Mouse (Mus musculus): ENCODE measurements around the gene Nrxn1. TPM values are rescaled to one million over a fixed set of nuclear protein-coding genes. Genes with fewer than 3 reads are reported as not detected.

Gene Nrxn1
- total RNA-seq, 1 experiment = 2.9 TPM

DNA sequence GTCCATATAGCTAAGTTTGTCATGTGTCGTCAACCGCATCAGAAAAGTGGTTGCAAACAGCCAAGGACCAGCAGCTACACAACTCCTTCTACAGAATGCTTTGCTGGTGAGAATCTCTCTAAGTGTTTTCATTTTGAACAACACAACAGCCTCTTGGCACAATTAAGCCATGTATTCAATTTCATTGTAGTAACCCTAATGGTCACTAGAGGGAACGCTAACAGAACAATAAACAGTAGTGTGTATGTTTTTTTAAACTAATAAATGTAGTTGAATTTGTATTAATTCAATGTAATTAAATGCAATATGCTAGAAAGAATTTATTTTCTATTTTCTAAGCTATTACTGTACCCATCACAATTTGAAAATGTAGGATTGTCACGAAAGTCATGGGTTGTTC is 471.0 kb downstream of the Nrxn1 start:
- H3K4me3 ChIP-seq (ENCODE audit: insufficient read depth in 1 of 2, low read depth in 1 of 2, low read length in 2 of 2, poor library complexity in 1 of 2, severe bottlenecking in 1 of 2) = no peak overlapping the region
- H3K9me3 ChIP-seq (ENCODE audit: control insufficient read depth, insufficient read depth, low read depth, low read length) = no peaks in the 10 kb centered on the region
- no peak for DNase-seq (ENCODE audit: low read depth, low spot score)
- peaks cover 0 to 5% of the 10 kb centered on the region in 2 experiments; a peak in 2 of 4 replicates for H3K4me1 ChIP-seq (ENCODE audit: control insufficient read depth in 2 of 2, insufficient read depth in 2 of 2, low read length in 2 of 2, poor library complexity in 1 of 2)
- H3K36me3 ChIP-seq (ENCODE audit: control insufficient read depth, insufficient read depth, low read length, poor library complexity, severe bottlenecking) = no peaks in the 10 kb centered on the region; the same call in 1 of the 2 replicates
- no peak overlapping the region for H3K27ac ChIP-seq (ENCODE audit: insufficient read depth, low read depth, low read length, poor library complexity, severe bottlenecking)
- H3K9ac ChIP-seq (ENCODE audit: insufficient read depth, low read depth, low read length, poor library complexity, severe bottlenecking) = no peak overlapping the region
- no peak for TF ChIP-seq CHD2 (IDR thresholded peaks at IDR 0.05; ENCODE audit: low read depth, low read length)
- TF ChIP-seq HCFC1 (IDR thresholded peaks at IDR 0.05; ENCODE audit: borderline replicate concordance, insufficient read depth, low read length) = no peak
- TF ChIP-seq MAFK (IDR thresholded peaks at IDR 0.05; ENCODE audit: insufficient read depth, low read depth, low read length) = no peak
- no peak for TF ChIP-seq ZNF384 (IDR thresholded peaks at IDR 0.05; ENCODE audit: low read depth, low read length)
- in situ Hi-C loops (cut with MboI; ENCODE audit: low sequenced_read_pairs in 2 of 2, unreplicated experiment in 2 of 2) = no loop called here

DNA sequence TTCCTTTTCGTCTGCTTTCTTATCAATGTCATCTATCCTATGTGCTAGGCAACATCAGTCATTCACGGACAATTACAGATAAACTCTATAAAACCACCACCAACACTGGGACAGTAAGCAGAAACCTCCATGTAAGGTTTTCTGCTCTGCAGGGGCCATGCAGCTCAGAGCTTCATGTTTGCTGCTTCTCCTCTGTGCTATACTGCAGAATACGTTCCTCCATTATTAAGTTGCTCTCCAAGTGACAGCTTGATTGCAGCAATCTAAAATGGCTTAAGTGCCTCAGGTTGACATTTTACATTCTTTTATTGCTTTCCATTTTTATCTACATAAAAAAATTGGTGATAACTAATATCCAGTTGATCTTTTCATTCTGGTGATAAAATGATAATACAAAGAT is 477.9 kb downstream of the Nrxn1 start:
- in situ Hi-C loops (cut with MboI; ENCODE audit: low sequenced_read_pairs in 2 of 2, unreplicated experiment in 2 of 2) = no loop called here
- no peak overlapping the region for H3K9ac ChIP-seq (ENCODE audit: insufficient read depth, low read depth, low read length, poor library complexity, severe bottlenecking)
- no peaks in the 10 kb centered on the region for H3K36me3 ChIP-seq (ENCODE audit: control insufficient read depth, insufficient read depth, low read length, poor library complexity, severe bottlenecking)
- TF ChIP-seq HCFC1 (IDR thresholded peaks at IDR 0.05; ENCODE audit: borderline replicate concordance, insufficient read depth, low read length) (no peak), CHD2 (IDR thresholded peaks at IDR 0.05; ENCODE audit: low read depth, low read length) (no peak), MAFK (IDR thresholded peaks at IDR 0.05; ENCODE audit: insufficient read depth, low read depth, low read length) (no peak), ZNF384 (IDR thresholded peaks at IDR 0.05; ENCODE audit: low read depth, low read length) (no peak), ZC3H11A (IDR thresholded peaks at IDR 0.05; ENCODE audit: borderline replicate concordance, low read depth, low read length) (no peak)
- no peak for DNase-seq (ENCODE audit: low read depth, low spot score)
- no peaks in the 10 kb centered on the region for H3K9me3 ChIP-seq (ENCODE audit: control insufficient read depth, insufficient read depth, low read depth, low read length)
- H3K27ac ChIP-seq (ENCODE audit: insufficient read depth, low read depth, low read length, poor library complexity, severe bottlenecking) = no peak overlapping the region
- H3K4me3 ChIP-seq (ENCODE audit: insufficient read depth in 1 of 2, low read depth in 1 of 2, low read length in 2 of 2, poor library complexity in 1 of 2, severe bottlenecking in 1 of 2) = no peak overlapping the region
- no peaks in the 10 kb centered on the region for H3K4me1 ChIP-seq (ENCODE audit: control insufficient read depth in 2 of 2, insufficient read depth in 2 of 2, low read length in 2 of 2, poor library complexity in 1 of 2)

DNA sequence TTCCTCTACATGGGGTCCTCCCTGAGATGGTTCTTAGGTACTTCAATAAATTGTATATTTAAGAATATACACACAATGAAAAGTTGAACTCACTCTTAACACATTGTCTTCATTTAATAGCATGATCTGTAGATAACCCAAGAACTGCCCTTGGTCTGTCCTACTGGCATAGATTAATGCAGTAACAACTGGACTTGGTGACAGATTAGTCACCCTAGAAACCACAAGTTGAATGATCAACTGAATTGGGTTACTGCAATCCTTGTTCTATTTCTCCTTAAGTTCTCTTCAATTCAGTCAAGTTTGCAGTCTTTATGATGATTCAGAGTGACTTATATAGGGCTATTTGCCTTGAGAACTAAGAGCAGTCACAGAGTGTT is 485.5 kb downstream of the Nrxn1 start:
- Histone ChIP-seq H3K27ac (ENCODE audit: insufficient read depth, low read depth, low read length, poor library complexity, severe bottlenecking) (no peak overlapping the region), H3K4me1 (ENCODE audit: control insufficient read depth in 2 of 2, insufficient read depth in 2 of 2, low read length in 2 of 2, poor library complexity in 1 of 2) (no peaks in the 10 kb centered on the region), H3K9ac (ENCODE audit: insufficient read depth, low read depth, low read length, poor library complexity, severe bottlenecking) (no peak overlapping the region), H3K36me3 (ENCODE audit: control insufficient read depth, insufficient read depth, low read length, poor library complexity, severe bottlenecking) (no peaks in the 10 kb centered on the region), H3K4me3 (ENCODE audit: insufficient read depth in 1 of 2, low read depth in 1 of 2, low read length in 2 of 2, poor library complexity in 1 of 2, severe bottlenecking in 1 of 2) (no peak overlapping the region), H3K9me3 (ENCODE audit: control insufficient read depth, insufficient read depth, low read depth, low read length) (no peaks in the 10 kb centered on the region)
- in situ Hi-C loops (cut with MboI; ENCODE audit: low sequenced_read_pairs in 2 of 2, unreplicated experiment in 2 of 2) = no loop called here
- no peak for TF ChIP-seq CHD2 (IDR thresholded peaks at IDR 0.05; ENCODE audit: low read depth, low read length)
- no peak for TF ChIP-seq MAFK (IDR thresholded peaks at IDR 0.05; ENCODE audit: insufficient read depth, low read depth, low read length)
- no peak for DNase-seq (ENCODE audit: low read depth, low spot score)

DNA sequence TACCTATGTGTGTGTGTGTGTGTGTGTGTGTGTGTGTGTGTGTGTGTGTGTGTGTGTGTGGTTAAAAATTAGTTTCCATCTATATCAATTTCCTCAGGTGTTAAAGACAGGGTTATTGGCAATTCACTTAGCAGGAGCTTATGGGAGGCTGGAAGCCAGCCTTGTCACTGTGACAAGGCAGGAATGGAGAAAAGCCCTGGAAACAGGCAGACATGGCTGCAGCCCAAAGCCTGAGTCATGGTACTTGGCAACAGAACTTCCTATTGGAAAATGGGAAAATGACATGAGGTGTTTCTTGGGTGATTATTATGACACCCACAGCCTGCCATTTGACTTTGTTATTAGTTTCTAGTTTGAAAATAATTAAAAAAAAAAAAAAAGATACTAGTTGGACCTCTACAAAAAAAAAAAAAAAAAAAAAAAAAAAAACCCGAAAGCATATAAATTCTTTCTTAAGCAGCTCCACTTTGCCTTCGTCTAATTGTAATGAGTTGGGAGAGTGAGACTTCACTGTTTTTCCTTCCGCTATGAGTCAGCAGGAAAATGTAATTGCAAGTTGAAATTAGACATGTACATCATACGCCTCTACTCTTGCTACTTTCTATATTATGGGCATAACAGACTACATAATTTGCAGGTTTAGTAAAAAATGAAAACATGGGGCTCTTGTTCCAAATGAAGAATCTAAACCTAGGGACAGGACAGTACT is 486.0 kb downstream of the Nrxn1 start:
- no peaks in the 10 kb centered on the region for H3K36me3 ChIP-seq (ENCODE audit: control insufficient read depth, insufficient read depth, low read length, poor library complexity, severe bottlenecking)
- H3K4me3 ChIP-seq (ENCODE audit: insufficient read depth in 1 of 2, low read depth in 1 of 2, low read length in 2 of 2, poor library complexity in 1 of 2, severe bottlenecking in 1 of 2) = no peak overlapping the region
- DNase-seq (ENCODE audit: low read depth, low spot score) = no peak
- no peak for TF ChIP-seq ZC3H11A (IDR thresholded peaks at IDR 0.05; ENCODE audit: borderline replicate concordance, low read depth, low read length)
- TF ChIP-seq ZNF384 (IDR thresholded peaks at IDR 0.05; ENCODE audit: low read depth, low read length) = no peak
- TF ChIP-seq HCFC1 (IDR thresholded peaks at IDR 0.05; ENCODE audit: borderline replicate concordance, insufficient read depth, low read length) = no peak
- no peak for TF ChIP-seq CHD2 (IDR thresholded peaks at IDR 0.05; ENCODE audit: low read depth, low read length)
- no peak for TF ChIP-seq MAFK (IDR thresholded peaks at IDR 0.05; ENCODE audit: insufficient read depth, low read depth, low read length)
- H3K9me3 ChIP-seq (ENCODE audit: control insufficient read depth, insufficient read depth, low read depth, low read length) = no peaks in the 10 kb centered on the region
- H3K27ac ChIP-seq (ENCODE audit: insufficient read depth, low read depth, low read length, poor library complexity, severe bottlenecking) = no peak overlapping the region
- H3K9ac ChIP-seq (ENCODE audit: insufficient read depth, low read depth, low read length, poor library complexity, severe bottlenecking) = no peak overlapping the region
- H3K4me1 ChIP-seq (ENCODE audit: control insufficient read depth in 2 of 2, insufficient read depth in 2 of 2, low read length in 2 of 2, poor library complexity in 1 of 2) = no peaks in the 10 kb centered on the region
- in situ Hi-C loops (cut with MboI; ENCODE audit: low sequenced_read_pairs in 2 of 2, unreplicated experiment in 2 of 2) = no loop called here

Measured in ES-E14 (cell line).